Mouse (Mus musculus) liver, embryonic 14.5 days (tissue): ENCODE measurements around the gene Adprhl2. TPM values are rescaled to one million over a fixed set of nuclear protein-coding genes. Genes with fewer than 3 reads are reported as not detected.

ENCODE experiments used
- ATAC-seq: fragments of 200-750 bp; cut with Nextera tagmentation; 2 replicates; pipeline ENCODE4 v1.8.0; 2017; ENCODE audit warnings: moderate number of reproducible peaks, mild to moderate bottlenecking, moderate library complexity; ENCODE audit not compliant: insufficient read depth
- DNase-seq, 3 experiments: peaks; one replicate each; pipeline ENCODE4 v3.0.0-alpha.2; 2012 to 2013; ENCODE audit warnings: low read depth in 3 of 3, low spot score in 3 of 3
- H3K27ac ChIP-seq: fragments of 300-500 bp; sonication (generic); 2 replicates; pipeline ENCODE4 v1.5.1; 2014; ENCODE audit warnings: moderate library complexity, mild to moderate bottlenecking, control low read depth, inconsistent platforms
- H3K27me3 ChIP-seq: fragments of 300-500 bp; sonication (generic); 2 replicates; pipeline ENCODE4 v1.6.1; 2014; ENCODE audit warnings: mild to moderate bottlenecking, low read length, moderate library complexity; ENCODE audit not compliant: control insufficient read depth, insufficient read depth
- H3K36me3 ChIP-seq: fragments of 300-500 bp; sonication (generic); replicated peaks from 2 replicates; pipeline ENCODE4 v1.6.1; 2014; ENCODE audit warnings: low read depth; ENCODE audit not compliant: control insufficient read depth, insufficient read depth
- H3K4me1 ChIP-seq, 2 experiments: fragments of 200-500 bp in 1 of 2; fragments of 300-500 bp in 1 of 2; sonication (generic) in 1 of 2; replicated peaks; 2 replicates each; pipeline ENCODE4 v1.6.1; 2012 to 2014; ENCODE audit warnings: antibody characterized with exemption in 1 of 2, inconsistent platforms in 1 of 2, low read length in 1 of 2; ENCODE audit not compliant: control insufficient read depth in 2 of 2, insufficient read depth in 2 of 2
- H3K4me2 ChIP-seq: fragments of 300-500 bp; sonication (generic); 2 replicates; pipeline ENCODE4 v1.6.1; 2014; ENCODE audit warnings: low read depth, mild to moderate bottlenecking, control low read depth, moderate library complexity
- H3K4me3 ChIP-seq, 2 experiments: fragments of 200-500 bp in 1 of 2; fragments of 300-500 bp in 1 of 2; sonication (generic) in 1 of 2; 2 replicates each; pipeline ENCODE4 v1.5.1; 2012 to 2014; ENCODE audit warnings: low read depth in 2 of 2, low read length in 2 of 2, mild to moderate bottlenecking in 2 of 2, control low read depth in 1 of 2, inconsistent platforms in 1 of 2, moderate library complexity in 1 of 2; ENCODE audit not compliant: insufficient read depth in 1 of 2
- H3K9ac ChIP-seq: fragments of 300-500 bp; sonication (generic); replicated peaks from 2 replicates; pipeline ENCODE4 v1.6.1; 2014; ENCODE audit warnings: mild to moderate bottlenecking, control low read depth, moderate library complexity
- H3K9me3 ChIP-seq: fragments of 300-500 bp; sonication (generic); 2 replicates; pipeline ENCODE4 v1.6.1; 2016; ENCODE audit warnings: low read length, mixed read lengths; ENCODE audit not compliant: control insufficient read depth
- CTCF ChIP-seq: IDR thresholded peaks from 2 replicates; pipeline ENCODE4 v1.5.1; 2016; ENCODE audit warnings: antibody characterized with exemption, low read depth, control low read depth
- EP300 ChIP-seq: IDR thresholded peaks from 2 replicates; pipeline ENCODE4 v1.6.1; 2016; ENCODE audit warnings: antibody characterized with exemption, low read depth
- WGBS: fragments of 180-500 bp; shearing (Covaris S2); extraction: QIAGEN DNeasy Blood & Tissue Kit; methylation state at CpG from one replicate; pipeline ENCODE4 v1.1.7; 2014; ENCODE audit not compliant: insufficient replicate concordance; 5-methylcytosine and 5-hydroxymethylcytosine counted together
- polyA plus RNA-seq, 2 experiments: library from polyadenylated mRNA; depleted of rRNA in 1 of 2; stranded (reverse) in 1 of 2; unstranded in 1 of 2; fragments of >200 nt; fragmentation: Nextera tagmentation in 1 of 2; extraction: Ambion mirVana in 1 of 2; gene quantifications; 2 replicates each; pipeline versions ENCODE4 v1.2.1 to v1.2.3; 2012 to 2014

The Adprhl2 gene
- polyA plus RNA-seq, 2 experiments = 15.4 TPM

- Histone ChIP-seq H3K4me1 (0 out of 4 replicates have a peak, but pooled peaks cover 0 to 2% of the 10 kb centered on the region in 2 experiments), H3K4me3 (no peak overlapping the region), H3K9me3 (no peaks in the 10 kb centered on the region), H3K36me3 (no peaks in the 10 kb centered on the region), H3K27me3 (peaks cover 30% of the 10 kb centered on the region), H3K4me2 (no peak overlapping the region), H3K9ac (no peak overlapping the region), H3K27ac (no peak overlapping the region)
- TF ChIP-seq CTCF = no peak
- no peak for TF ChIP-seq EP300
- DNase-seq (no peak), ATAC-seq (no peak)
- WGBS = 41% methylated on average over 13 of the region's 13 CpGs
Observed at GRCm38 (mm10) chr4:126291196-126291595, 30.3 kb downstream of the Adprhl2 start.

- no peaks in the 10 kb centered on the region for H3K9me3 ChIP-seq
- DNase-seq (no peak), ATAC-seq (no peak)
- H3K4me3 ChIP-seq = no peak overlapping the region
- H3K27me3 ChIP-seq = peaks cover 33% of the 10 kb centered on the region
- 68% methylated on average over 8 of the region's 8 CpGs for WGBS
- no peaks in the 10 kb centered on the region for H3K36me3 ChIP-seq
- TF ChIP-seq CTCF (no peak), EP300 (no peak)
- no peak overlapping the region for H3K4me2 ChIP-seq
- H3K4me1 ChIP-seq = 0 out of 4 replicates have a peak, but pooled peaks cover 0 to 2% of the 10 kb centered on the region in 2 experiments
- no peak overlapping the region for H3K9ac ChIP-seq
- no peak overlapping the region for H3K27ac ChIP-seq
Observed at GRCm38 (mm10) chr4:126290314-126290713, 31.2 kb downstream of the Adprhl2 start.

- peaks cover 42% of the 10 kb centered on the region for H3K27me3 ChIP-seq
- 25% methylated on average over 17 of the region's 17 CpGs for WGBS
- DNase-seq = no peak
Observed at GRCm38 (mm10) chr4:126288085-126288666, 33.3 kb downstream of the Adprhl2 start.

GRCm38 (mm10) chr4:126287302-126287995 lies 34.1 kb downstream of the Adprhl2 start:
- 38% methylated on average over 11 of the region's 11 CpGs for WGBS
- H3K9me3 ChIP-seq = no peaks in the 10 kb centered on the region
- no peak overlapping the region for H3K9ac ChIP-seq
- no peaks in the 10 kb centered on the region for H3K36me3 ChIP-seq
- DNase-seq = no peak
- no peak for ATAC-seq
- H3K4me3 ChIP-seq = no peak overlapping the region
- H3K4me1 ChIP-seq = 0 out of 4 replicates have a peak, but pooled peaks cover 0 to 2% of the 10 kb centered on the region in 2 experiments
- H3K4me2 ChIP-seq = no peak overlapping the region
- peaks cover 42% of the 10 kb centered on the region for H3K27me3 ChIP-seq
- TF ChIP-seq CTCF = no peak
- no peak for TF ChIP-seq EP300
- no peak overlapping the region for H3K27ac ChIP-seq

More at GRCm38 (mm10) chr4:126288085-126288666, 33.3 kb downstream of the Adprhl2 start:
- TF ChIP-seq CTCF = no peak
- no peak for TF ChIP-seq EP300
- Histone ChIP-seq H3K27ac (no peak overlapping the region), H3K9me3 (no peaks in the 10 kb centered on the region), H3K9ac (no peak overlapping the region), H3K4me1 (0 out of 4 replicates have a peak, but pooled peaks cover 0 to 2% of the 10 kb centered on the region in 2 experiments), H3K4me2 (no peak overlapping the region), H3K36me3 (no peaks in the 10 kb centered on the region), H3K4me3 (no peak overlapping the region)
- no peak for ATAC-seq

GRCm38 (mm10) chr4:126286492-126286891 lies 35.0 kb downstream of the Adprhl2 start, which contains the start of gene Col8a2:
Gene Col8a2, plus strand, starts transcription at chr4:126286793.
- Histone ChIP-seq H3K4me2 (peak within 1 kb of the TSS; percentile 49), H3K27me3 (peaks cover 42% of the 10 kb centered on the region), H3K4me3 (peak within 1 kb of the TSS; percentile 13 to 41; a peak in 3 of 4 replicates), H3K4me1 (0 out of 4 replicates have a peak, but pooled peaks cover 0 to 2% of the 10 kb centered on the region in 2 experiments), H3K36me3 (no peaks in the 10 kb centered on the region), H3K9ac (no peak within 1 kb of the TSS), H3K27ac (no peak within 1 kb of the TSS), H3K9me3 (no peaks in the 10 kb centered on the region)
- ATAC-seq (no peak), DNase-seq (no peak)
- WGBS = 2% methylated on average over 42 of the region's 42 CpGs
- TF ChIP-seq EP300 (no peak), CTCF (no peak)
